Comparison of ENCODE assay signal across 15 mouse cellular contexts in genomic region chr17:83120665-83121232, GRCm38 (mm10).
DNase-seq lines count a peak whose midpoint lies in the region; ATAC-seq and TF ChIP-seq lines count a peak whose summit lies in the region.
"Had no signal": no experiment of that assay in that cellular context is flagged by ENCODE, and none has a peak within 500 bp of the region (broad histone marks: within the 10 kb centered on the region; RNA-seq: fewer than 3 reads in every experiment).

No protein-coding gene starts in this region.

- intact Hi-C loops in heart, postnatal 14 days (cut with DNase I) = loop anchor here (5.0 kb wide), 2 partner anchors 48 to 92 kb away; no protein-coding TSS in a partner anchor

- no peak overlapping the region for H3K27ac ChIP-seq in heart, embryonic 11.5 days (ENCODE audit: low read depth, low read length)
- H3K27ac ChIP-seq in intestine, postnatal 0 days (ENCODE audit: low read depth, low read length) = no peak overlapping the region
- H3K27ac ChIP-seq in intestine, embryonic 16.5 days (ENCODE audit: low read length) = no peak overlapping the region
- H3K27ac ChIP-seq: forebrain, embryonic 15.5 days; hindbrain, embryonic 15.5 days; limb, embryonic 12.5 days had no signal

- no peak overlapping the region for H3ac ChIP-seq in myocyte (ENCODE audit: control insufficient read depth, insufficient read length)

- no peak for DNase-seq in heart, postnatal 14 days
- peak; percentile 67 for DNase-seq in brain, embryonic 14.5 days (ENCODE audit: low read depth)
- DNase-seq in cerebellum, adult 8-10 months = no peak
- no peak for DNase-seq in urinary bladder, adult 2 months (ENCODE audit: low spot score)
- DNase-seq: adrenal gland, postnatal 25 days; kidney, adult 9 months; liver, postnatal 0 days; lung, postnatal 4 days had no signal

- no peak for ATAC-seq in heart, embryonic 11.5 days (replicated peaks; ENCODE audit: insufficient number of reproducible peaks, low FRiP score, low TSS enrichment)
- no peak for ATAC-seq in intestine, postnatal 0 days
- ATAC-seq in intestine, embryonic 16.5 days = no peak
- ATAC-seq: forebrain, embryonic 15.5 days; liver, postnatal 0 days had no signal

- H3K27me3 ChIP-seq in heart, embryonic 11.5 days (ENCODE audit: control insufficient read depth, insufficient read depth, low read length) = no peaks in the 10 kb centered on the region
- H3K27me3 ChIP-seq in intestine, postnatal 0 days (replicated peaks; ENCODE audit: control insufficient read depth, insufficient read depth, low read length) = no peaks in the 10 kb centered on the region; the same call in 1 of the 2 replicates
- no peaks in the 10 kb centered on the region for H3K27me3 ChIP-seq in intestine, embryonic 16.5 days (replicated peaks; ENCODE audit: control insufficient read depth, insufficient read depth, low read length)
- no peaks in the 10 kb centered on the region for H3K27me3 ChIP-seq in myocyte (ENCODE audit: control insufficient read depth, insufficient read depth, insufficient read length)
- H3K27me3 ChIP-seq: forebrain, embryonic 15.5 days; hindbrain, embryonic 15.5 days had no signal

- no peak for TF ChIP-seq POLR2A in brain, embryonic 14.5 days (IDR thresholded peaks at IDR 0.05; ENCODE audit: borderline replicate concordance, extremely low read depth, insufficient read depth, insufficient read length, poor library complexity, severe bottlenecking)
- TF ChIP-seq POLR2A in myocyte (IDR thresholded peaks at IDR 0.05; ENCODE audit: insufficient read length, low read depth) = no peak

- WGBS in heart, embryonic 11.5 days (ENCODE audit: insufficient replicate concordance) = 56% methylated on average over 16 of the region's 16 CpGs
- 55% methylated on average over 16 of the region's 16 CpGs for WGBS in intestine, postnatal 0 days
- WGBS in intestine, embryonic 16.5 days = 59% methylated on average over 16 of the region's 16 CpGs

- no peak overlapping the region for H3K4me3 ChIP-seq in heart, embryonic 11.5 days (ENCODE audit: low read depth, low read length)
- no peak overlapping the region for H3K4me3 ChIP-seq in intestine, postnatal 0 days (ENCODE audit: low read depth, low read length)
- no peak overlapping the region for H3K4me3 ChIP-seq in intestine, embryonic 16.5 days (ENCODE audit: low read length)
- no peak overlapping the region for H3K4me3 ChIP-seq in myocyte
- H3K4me3 ChIP-seq: forebrain, embryonic 15.5 days; hindbrain, embryonic 15.5 days; limb, embryonic 12.5 days had no signal

- no peaks in the 10 kb centered on the region for H3K79me2 ChIP-seq in myocyte (ENCODE audit: control insufficient read depth, insufficient read depth)

- H3K36me3 ChIP-seq in heart, embryonic 11.5 days (ENCODE audit: control insufficient read depth, insufficient read depth, low read length) = no peaks in the 10 kb centered on the region
- no peaks in the 10 kb centered on the region for H3K36me3 ChIP-seq in intestine, postnatal 0 days (ENCODE audit: control insufficient read depth, insufficient read depth)
- H3K36me3 ChIP-seq in intestine, embryonic 16.5 days (ENCODE audit: control insufficient read depth, insufficient read depth, low read length) = no peaks in the 10 kb centered on the region
- H3K36me3 ChIP-seq in myocyte (ENCODE audit: control insufficient read depth, insufficient read depth) = no peaks in the 10 kb centered on the region
- H3K36me3 ChIP-seq: forebrain, embryonic 15.5 days; hindbrain, embryonic 15.5 days; limb, embryonic 12.5 days had no signal

- H3K4me2 ChIP-seq in heart, embryonic 11.5 days = peak overlapping the region; percentile 17
- H3K4me2 ChIP-seq in intestine, postnatal 0 days (replicated peaks; ENCODE audit: low read depth) = 0 out of 2 replicates have a peak overlapping the region, but pooled peaks have one; percentile 27
- no peak overlapping the region for H3K4me2 ChIP-seq in intestine, embryonic 16.5 days (ENCODE audit: low read depth, low read length)
- peak overlapping the region; percentile 58 for H3K4me2 ChIP-seq in myocyte (ENCODE audit: low read depth)
- H3K4me2 ChIP-seq: forebrain, embryonic 15.5 days; hindbrain, embryonic 15.5 days; limb, embryonic 12.5 days had no signal

- H3K4me1 ChIP-seq in heart, embryonic 11.5 days (ENCODE audit: control insufficient read depth, insufficient read depth, low read length) = peaks cover 53% of the 10 kb centered on the region
- no peaks in the 10 kb centered on the region for H3K4me1 ChIP-seq in intestine, postnatal 0 days (replicated peaks; ENCODE audit: control insufficient read depth, insufficient read depth, low read length)
- peaks cover 34% of the 10 kb centered on the region for H3K4me1 ChIP-seq in intestine, embryonic 16.5 days (ENCODE audit: control insufficient read depth, insufficient read depth, low read length)

- no peaks in the 10 kb centered on the region for H3K9me3 ChIP-seq in heart, embryonic 11.5 days (replicated peaks; ENCODE audit: control insufficient read depth, low read length)
- H3K9me3 ChIP-seq in intestine, postnatal 0 days (ENCODE audit: control insufficient read depth) = no peaks in the 10 kb centered on the region
- H3K9me3 ChIP-seq in intestine, embryonic 16.5 days (ENCODE audit: control insufficient read depth, low read length) = no peaks in the 10 kb centered on the region
- H3K9me3 ChIP-seq: forebrain, embryonic 15.5 days; hindbrain, embryonic 15.5 days; limb, embryonic 12.5 days had no signal

- H3K9ac ChIP-seq in heart, embryonic 11.5 days (ENCODE audit: low read depth, low read length) = no peak overlapping the region
- H3K9ac ChIP-seq in intestine, postnatal 0 days (ENCODE audit: low read depth, low read length) = no peak overlapping the region
- H3K9ac ChIP-seq in intestine, embryonic 16.5 days (ENCODE audit: low read depth, low read length) = no peak overlapping the region
- H3K9ac ChIP-seq: forebrain, embryonic 15.5 days; hindbrain, embryonic 15.5 days; limb, embryonic 12.5 days; liver, postnatal 0 days had no signal

- no peak for TF ChIP-seq CTCF in intestine, postnatal 0 days (IDR thresholded peaks at IDR 0.05; ENCODE audit: low read depth)
- TF ChIP-seq CTCF in brain, embryonic 14.5 days (IDR thresholded peaks at IDR 0.05; ENCODE audit: borderline replicate concordance, extremely low read depth, insufficient read depth, insufficient read length) = no peak

TF ChIP-seq in myocyte, 11 proteins besides CTCF, POLR2A, EP300 and RAD21:
- no peak for TF ChIP-seq MYOG (IDR thresholded peaks at IDR 0.05; ENCODE audit: control insufficient read depth in 1 of 3, insufficient read depth in 1 of 3, insufficient read length in 2 of 3, low read depth in 2 of 3)
- no peak for TF ChIP-seq E2F4 (IDR thresholded peaks at IDR 0.05; ENCODE audit: insufficient read depth)
- no peak for TF ChIP-seq REST (IDR thresholded peaks at IDR 0.05; ENCODE audit: insufficient read depth, insufficient read length)
- TF ChIP-seq USF1 (IDR thresholded peaks at IDR 0.05; ENCODE audit: low read depth) = no peak
- TF ChIP-seq TCF3 (IDR thresholded peaks at IDR 0.05; ENCODE audit: insufficient read length, low read depth) = no peak
- TF ChIP-seq MAX (IDR thresholded peaks at IDR 0.05; ENCODE audit: low read depth) = no peak
- no peak for TF ChIP-seq CEBPB (IDR thresholded peaks at IDR 0.05; ENCODE audit: insufficient read depth, poor library complexity, severe bottlenecking)
- TF ChIP-seq POLR2AphosphoS2 (IDR thresholded peaks at IDR 0.05; ENCODE audit: insufficient read length, low read depth) = no peak
- no peak for TF ChIP-seq MYOD1 (IDR thresholded peaks at IDR 0.05; ENCODE audit: control insufficient read depth in 1 of 3, insufficient read length in 2 of 3, low read depth in 2 of 3)
TF ChIP-seq in myocyte: peak in this region for 0.
